Mouse (Mus musculus) spleen, adult 2 months (tissue): Measurements from ENCODE around the gene Aplp1.

Experiments used
- CTCF ChIP-seq: fragments of 200-500 bp; IDR thresholded peaks from 2 replicates; pipeline ENCODE4 v1.5.1; 2011; ENCODE audit warnings: mild to moderate bottlenecking, inconsistent platforms; ENCODE audit not compliant: insufficient read depth, insufficient read length, insufficient replicate concordance; ENCODE audit errors: extremely low read depth
- POLR2A ChIP-seq: fragments of 200-500 bp; IDR thresholded peaks from 2 replicates; pipeline ENCODE4 v1.6.1; 2011; ENCODE audit warnings: low read depth, low read length, inconsistent platforms

GRCm38 (mm10) chr7:30434238-30434637 is 11.1 kb downstream of the Aplp1 start:
- TF ChIP-seq CTCF: no peak
- TF ChIP-seq POLR2A: no peak
